Mouse (Mus musculus) embryonic facial prominence, embryonic 10.5 days (tissue): ENCODE measurements at regions not wholly inside any gene's neighbourhood (a gene's known extent, or its start where the extent isn't known, plus 50 kb on each side); places are given as distances from the start of the nearest gene placed in this dataset.
A peak's percentile ranks its signal among the peaks of the same experiment; 100 is the strongest.

Experiments
- DNase-seq: peaks from one replicate; pipeline ENCODE4 v3.0.0-alpha.2; 2017; ENCODE audit warnings: low spot score
- H3K27ac ChIP-seq: fragments of 300-500 bp; sonication (generic); replicated peaks from 2 replicates; pipeline ENCODE4 v1.5.1; 2016; ENCODE audit warnings: mild to moderate bottlenecking
- H3K27me3 ChIP-seq: fragments of 300-500 bp; sonication (generic); replicated peaks from 2 replicates; pipeline ENCODE4 v1.6.1; 2016; ENCODE audit warnings: low read depth, mild to moderate bottlenecking; ENCODE audit not compliant: poor library complexity, severe bottlenecking
- H3K36me3 ChIP-seq: fragments of 300-500 bp; sonication (generic); replicated peaks from 2 replicates; pipeline ENCODE4 v1.6.1; 2016; ENCODE audit warnings: mild to moderate bottlenecking, moderate library complexity
- H3K4me1 ChIP-seq: fragments of 300-500 bp; sonication (generic); 2 replicates; pipeline ENCODE4 v1.6.1; 2016
- H3K4me3 ChIP-seq: fragments of 300-500 bp; sonication (generic); 2 replicates; pipeline ENCODE4 v1.5.1; 2016; ENCODE audit warnings: mild to moderate bottlenecking, moderate library complexity
- H3K9me3 ChIP-seq: fragments of 300-500 bp; sonication (generic); 2 replicates; pipeline ENCODE4 v1.6.1; 2016; ENCODE audit warnings: mild to moderate bottlenecking
- WGBS: fragments of 180-500 bp; shearing (Covaris S2); methylation state at CpG from one replicate; pipeline ENCODE4 v1.1.7; 2016; 5-methylcytosine and 5-hydroxymethylcytosine counted together

- no peaks in the 10 kb centered on the region for H3K36me3 ChIP-seq
- no peak overlapping the region for H3K27ac ChIP-seq
- peaks cover 41% of the 10 kb centered on the region for H3K4me1 ChIP-seq
- H3K4me3 ChIP-seq: no peak overlapping the region
- peak; percentile 26 for DNase-seq
- H3K27me3 ChIP-seq: no peaks in the 10 kb centered on the region
- 39% methylated on average over 14 of the region's 14 CpGs for WGBS
- H3K9me3 ChIP-seq: no peaks in the 10 kb centered on the region
Observed at GRCm38 (mm10) chr3:38357905-38358491, 126.6 kb downstream of the Ankrd50 start.

- Histone ChIP-seq H3K4me3 (no peak overlapping the region), H3K27ac (no peak overlapping the region), H3K27me3 (no peaks in the 10 kb centered on the region), H3K4me1 (no peaks in the 10 kb centered on the region), H3K36me3 (no peaks in the 10 kb centered on the region), H3K9me3 (no peaks in the 10 kb centered on the region)
- no peak for DNase-seq
- WGBS: 40% methylated on average over 2 of the region's 2 CpGs
Observed at GRCm38 (mm10) chr3:38344283-38344682, 140.4 kb downstream of the Ankrd50 start.

- Histone ChIP-seq H3K9me3 (no peaks in the 10 kb centered on the region), H3K36me3 (no peaks in the 10 kb centered on the region), H3K27ac (no peak overlapping the region), H3K27me3 (no peaks in the 10 kb centered on the region), H3K4me1 (no peaks in the 10 kb centered on the region), H3K4me3 (no peak overlapping the region)
- DNase-seq: no peak
- WGBS: 97% methylated on average over 1 of the region's 1 CpGs
Observed at GRCm38 (mm10) chr3:38341666-38342065, 143.0 kb downstream of the Ankrd50 start.

- no peak overlapping the region for H3K4me3 ChIP-seq
- no peaks in the 10 kb centered on the region for H3K9me3 ChIP-seq
- no peak for DNase-seq
- no peaks in the 10 kb centered on the region for H3K27me3 ChIP-seq
- no peak overlapping the region for H3K27ac ChIP-seq
- 82% methylated on average over 3 of the region's 3 CpGs for WGBS
- H3K4me1 ChIP-seq: no peaks in the 10 kb centered on the region
- H3K36me3 ChIP-seq: no peaks in the 10 kb centered on the region
Observed at GRCm38 (mm10) chr3:38333321-38333910, 151.2 kb downstream of the Ankrd50 start.

GRCm38 (mm10) chr3:38331169-38331568, 153.5 kb downstream of the Ankrd50 start:
- Histone ChIP-seq H3K4me1 (no peaks in the 10 kb centered on the region), H3K27me3 (no peaks in the 10 kb centered on the region), H3K36me3 (no peaks in the 10 kb centered on the region), H3K4me3 (no peak overlapping the region), H3K27ac (no peak overlapping the region), H3K9me3 (no peaks in the 10 kb centered on the region)
- no peak for DNase-seq

- no peaks in the 10 kb centered on the region for H3K4me1 ChIP-seq
- H3K27ac ChIP-seq: no peak overlapping the region
- H3K36me3 ChIP-seq: no peaks in the 10 kb centered on the region
- H3K4me3 ChIP-seq: no peak overlapping the region
- no peaks in the 10 kb centered on the region for H3K27me3 ChIP-seq
- H3K9me3 ChIP-seq: no peaks in the 10 kb centered on the region
- DNase-seq: no peak
- 80% methylated on average over 2 of the region's 2 CpGs for WGBS
Observed at GRCm38 (mm10) chr3:38327286-38327685, 157.4 kb downstream of the Ankrd50 start.

GRCm38 (mm10) chr3:38326211-38326610, 158.4 kb downstream of the Ankrd50 start:
- Histone ChIP-seq H3K27ac (no peak overlapping the region), H3K9me3 (no peaks in the 10 kb centered on the region), H3K36me3 (no peaks in the 10 kb centered on the region), H3K4me3 (no peak overlapping the region), H3K4me1 (no peaks in the 10 kb centered on the region), H3K27me3 (no peaks in the 10 kb centered on the region)
- DNase-seq: no peak

GRCm38 (mm10) chr3:38324663-38325062, 160.0 kb downstream of the Ankrd50 start:
- no peak for DNase-seq
- Histone ChIP-seq H3K4me3 (no peak overlapping the region), H3K27ac (no peak overlapping the region), H3K4me1 (no peaks in the 10 kb centered on the region), H3K9me3 (no peaks in the 10 kb centered on the region), H3K27me3 (no peaks in the 10 kb centered on the region), H3K36me3 (no peaks in the 10 kb centered on the region)
- 69% methylated on average over 2 of the region's 2 CpGs for WGBS

GRCm38 (mm10) chr3:38322426-38322825, 162.2 kb downstream of the Ankrd50 start:
- Histone ChIP-seq H3K4me1 (no peaks in the 10 kb centered on the region), H3K36me3 (no peaks in the 10 kb centered on the region), H3K4me3 (no peak overlapping the region), H3K27ac (no peak overlapping the region), H3K9me3 (no peaks in the 10 kb centered on the region), H3K27me3 (no peaks in the 10 kb centered on the region)
- 54% methylated on average over 8 of the region's 8 CpGs for WGBS
- DNase-seq: peak; percentile 31

- H3K4me1 ChIP-seq: 0 out of 2 replicates have a peak, but pooled peaks cover 3% of the 10 kb centered on the region
- H3K9me3 ChIP-seq: no peaks in the 10 kb centered on the region
- 90% methylated on average over 3 of the region's 3 CpGs for WGBS
- H3K27me3 ChIP-seq: no peaks in the 10 kb centered on the region
- no peak overlapping the region for H3K4me3 ChIP-seq
- H3K27ac ChIP-seq: no peak overlapping the region
- H3K36me3 ChIP-seq: no peaks in the 10 kb centered on the region
- no peak for DNase-seq
Observed at GRCm38 (mm10) chr3:38321620-38322019, 163.0 kb downstream of the Ankrd50 start.

- Histone ChIP-seq H3K27ac (no peak overlapping the region), H3K27me3 (no peaks in the 10 kb centered on the region), H3K9me3 (no peaks in the 10 kb centered on the region), H3K36me3 (no peaks in the 10 kb centered on the region), H3K4me3 (no peak overlapping the region), H3K4me1 (0 out of 2 replicates have a peak, but pooled peaks cover 3% of the 10 kb centered on the region)
- no peak for DNase-seq
- WGBS: 91% methylated on average over 6 of the region's 6 CpGs
Observed at GRCm38 (mm10) chr3:38320998-38321397, 163.6 kb downstream of the Ankrd50 start.

- Histone ChIP-seq H3K9me3 (no peaks in the 10 kb centered on the region), H3K27ac (no peak overlapping the region), H3K4me3 (no peak overlapping the region), H3K36me3 (no peaks in the 10 kb centered on the region), H3K27me3 (no peaks in the 10 kb centered on the region), H3K4me1 (peaks cover 12% of the 10 kb centered on the region)
- no peak for DNase-seq
- WGBS: 76% methylated on average over 6 of the region's 6 CpGs
Observed at GRCm38 (mm10) chr3:38312834-38313233, 171.8 kb downstream of the Ankrd50 start.

GRCm38 (mm10) chr3:38312121-38312520, 172.5 kb downstream of the Ankrd50 start:
- H3K27ac ChIP-seq: peak overlapping the region; percentile 10; the same call in 1 of the 2 replicates
- H3K9me3 ChIP-seq: no peaks in the 10 kb centered on the region
- 72% methylated on average over 3 of the region's 3 CpGs for WGBS
- H3K4me3 ChIP-seq: no peak overlapping the region
- DNase-seq: no peak
- no peaks in the 10 kb centered on the region for H3K27me3 ChIP-seq
- H3K36me3 ChIP-seq: no peaks in the 10 kb centered on the region
- peaks cover 10% of the 10 kb centered on the region for H3K4me1 ChIP-seq
